Mouse (Mus musculus) brain, embryonic 14.5 days (tissue): ENCODE data around the gene Ttc5.

Experiments
- CTCF ChIP-seq: fragments of 200-500 bp; IDR thresholded peaks from 2 replicates; pipeline ENCODE4 v1.5.1; 2012; ENCODE audit warnings: inconsistent platforms, mild to moderate bottlenecking, moderate library complexity, borderline replicate concordance; ENCODE audit not compliant: insufficient read depth, insufficient read length; ENCODE audit errors: extremely low read depth
- POLR2A ChIP-seq: fragments of 200-500 bp; IDR thresholded peaks from 2 replicates; pipeline ENCODE4 v1.6.1; 2012; ENCODE audit warnings: mild to moderate bottlenecking, inconsistent platforms, borderline replicate concordance; ENCODE audit not compliant: poor library complexity, insufficient read depth, insufficient read length, severe bottlenecking; ENCODE audit errors: extremely low read depth

GRCm38 (mm10) chr14:50741584-50741983 lies 43.7 kb downstream of the Ttc5 start:
- TF ChIP-seq CTCF (no peak), POLR2A (no peak)
